Mouse (Mus musculus): ENCODE data around the gene Cmip.
A peak's percentile ranks its signal among the peaks of the same experiment; 100 is the strongest.

Cmip gene

DNA sequence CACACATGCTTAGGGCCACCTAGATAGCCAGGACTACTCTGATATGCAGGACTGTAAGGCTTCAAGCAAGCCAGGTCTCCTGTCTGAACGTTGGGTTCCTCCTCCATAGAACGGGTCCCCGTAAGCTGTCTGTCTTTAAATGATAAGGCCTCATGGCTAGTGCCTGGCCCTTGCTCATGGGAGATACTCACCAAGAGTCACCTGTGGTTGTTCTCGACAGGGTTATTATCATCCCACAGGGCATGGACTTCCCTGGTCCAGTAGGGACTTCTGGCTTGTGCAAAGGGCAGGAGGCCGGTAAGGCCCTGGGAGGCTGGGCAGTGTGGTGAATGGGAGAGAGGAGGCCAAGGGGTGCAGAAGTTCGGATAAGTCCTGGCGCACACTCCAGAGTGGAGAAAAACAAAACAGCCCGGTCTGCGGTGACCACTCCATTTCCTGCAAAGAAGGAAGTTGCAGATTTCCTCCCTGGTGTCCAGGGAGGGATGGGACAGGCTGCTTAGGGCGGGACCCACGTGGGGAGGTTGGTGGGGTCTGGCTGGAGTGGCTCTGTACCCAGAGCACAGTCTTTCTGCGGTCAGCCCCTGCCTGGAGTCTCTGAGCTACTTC lies 41.2 kb downstream of the Cmip start:
- DNase-seq (ENCODE audit: low spot score), result no peak

DNA sequence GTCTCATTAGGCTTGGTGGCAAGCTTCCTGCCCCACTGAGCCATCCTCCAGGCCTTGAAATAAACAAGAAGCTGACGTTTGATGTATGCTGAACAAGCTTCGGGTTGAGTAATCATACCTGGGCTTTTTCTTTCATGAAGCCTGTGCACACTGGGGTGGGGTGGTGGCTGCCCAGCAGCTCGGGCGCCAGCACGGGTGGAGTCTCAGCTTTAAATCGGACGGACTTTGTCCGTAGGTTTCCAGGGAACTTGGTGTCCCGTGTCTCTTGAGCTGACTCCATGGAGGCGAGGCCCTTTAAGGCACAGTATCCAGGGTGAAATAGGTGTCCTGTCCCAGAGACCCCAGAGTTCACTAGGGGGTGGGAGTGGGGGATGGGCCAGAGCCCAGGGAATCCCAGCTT lies 42.3 kb downstream of the Cmip start:
- no peak for DNase-seq (ENCODE audit: low spot score)

GRCm38 (mm10) chr8:117300188-117300587 lies 43.3 kb downstream of the Cmip start:
- peak; percentile 37 for DNase-seq (ENCODE audit: low spot score)

DNA sequence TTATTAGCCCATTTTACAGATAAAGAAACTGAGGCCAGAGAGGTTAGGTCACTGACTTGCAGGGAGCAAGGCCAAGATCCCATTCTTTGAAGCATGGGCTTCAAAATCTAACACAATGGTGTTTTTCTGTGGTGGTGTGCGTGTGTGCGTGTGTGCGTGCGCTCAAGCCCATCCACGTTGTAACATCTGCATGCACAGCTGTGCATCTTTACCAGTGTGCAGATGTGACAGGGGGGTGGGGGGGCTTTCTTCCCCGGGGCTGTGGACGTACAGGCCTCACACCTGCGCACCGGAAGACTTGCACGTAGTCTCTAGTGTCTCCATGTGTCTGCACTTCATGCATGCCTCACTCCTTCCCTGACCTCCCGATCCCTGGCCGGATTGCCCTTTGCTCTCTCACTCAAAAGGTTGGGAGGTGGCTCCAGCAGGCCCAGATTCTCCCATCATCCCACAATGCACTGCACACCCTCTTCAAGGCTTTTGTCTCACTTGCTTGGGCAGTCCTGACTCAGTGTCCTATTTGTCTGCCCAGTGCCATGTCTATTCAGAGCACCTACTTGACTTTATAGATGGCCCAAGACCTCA lies 44.7 kb downstream of the Cmip start:
- no peak for DNase-seq (ENCODE audit: low spot score)

GRCm38 (mm10) chr8:117302072-117302471 lies 45.2 kb downstream of the Cmip start:
- DNase-seq (ENCODE audit: low spot score), result no peak

GRCm38 (mm10) chr8:117303666-117304065 lies 46.8 kb downstream of the Cmip start:
- no peak for DNase-seq (ENCODE audit: low spot score)

DNA sequence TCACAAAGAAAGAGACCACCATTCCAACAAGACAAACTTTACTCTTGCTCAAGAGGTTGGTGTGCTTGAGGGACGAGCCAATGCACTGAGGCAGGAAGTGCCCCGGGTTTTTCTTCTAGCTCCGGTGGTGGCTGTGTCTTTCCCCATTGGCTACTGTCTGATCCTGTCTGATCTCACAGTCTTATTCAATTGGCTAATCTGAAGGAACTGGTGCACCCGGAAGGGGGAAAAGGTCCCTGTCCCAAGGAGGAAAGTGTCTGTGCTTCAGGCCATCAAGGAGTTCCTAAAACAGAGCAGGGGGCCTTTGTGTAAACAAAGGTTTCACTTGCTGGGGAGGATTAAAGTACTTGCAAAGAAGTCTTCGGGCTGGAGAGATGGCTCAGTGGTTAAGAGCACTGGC lies 48.5 kb downstream of the Cmip start:
- no peak for DNase-seq (ENCODE audit: low spot score)

DNA sequence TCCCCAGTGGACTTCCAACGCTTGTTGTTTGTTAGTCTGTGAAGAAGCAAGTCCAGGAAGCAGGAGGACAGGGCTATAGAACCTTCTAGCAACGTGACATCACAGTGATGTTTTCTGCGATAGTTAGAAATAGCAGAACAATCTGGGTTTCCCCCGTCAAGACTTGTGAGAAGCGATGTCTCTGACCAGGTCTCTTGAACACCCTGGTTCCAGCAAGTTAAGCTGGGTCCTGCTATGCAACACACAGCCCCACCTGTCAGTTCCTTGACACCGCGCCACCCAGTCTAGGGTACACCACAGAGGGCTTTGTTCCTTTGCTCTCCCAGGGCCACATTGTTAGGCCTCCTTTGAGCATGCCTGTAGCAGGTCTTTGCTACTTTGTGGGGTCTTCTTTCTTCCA lies 49.9 kb downstream of the Cmip start:
- no peak for DNase-seq (ENCODE audit: low spot score)

DNA sequence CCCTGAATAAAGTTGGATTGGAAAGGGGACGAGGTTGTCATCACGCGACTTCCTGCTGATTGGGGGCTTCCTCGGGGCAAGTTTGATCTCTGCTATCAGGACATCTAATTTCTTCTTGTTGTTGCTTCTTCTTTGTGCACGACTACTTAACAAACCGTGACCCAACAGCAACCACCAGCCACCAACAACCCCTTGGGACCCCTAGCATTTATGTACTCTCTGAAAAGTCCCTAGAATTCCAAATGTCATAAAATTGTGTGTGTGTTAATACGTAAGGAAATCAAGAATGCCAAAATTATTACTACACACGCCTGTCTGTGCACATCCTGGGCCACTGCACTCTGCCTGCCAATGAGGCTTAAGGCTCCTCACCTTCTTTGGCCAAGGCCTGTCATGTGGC lies 50.4 kb downstream of the Cmip start:
- no peak for DNase-seq (ENCODE audit: low spot score)

GRCm38 (mm10) chr8:117308303-117309095 lies 51.6 kb downstream of the Cmip start:
- DNase-seq (ENCODE audit: low spot score), result no peak

DNA sequence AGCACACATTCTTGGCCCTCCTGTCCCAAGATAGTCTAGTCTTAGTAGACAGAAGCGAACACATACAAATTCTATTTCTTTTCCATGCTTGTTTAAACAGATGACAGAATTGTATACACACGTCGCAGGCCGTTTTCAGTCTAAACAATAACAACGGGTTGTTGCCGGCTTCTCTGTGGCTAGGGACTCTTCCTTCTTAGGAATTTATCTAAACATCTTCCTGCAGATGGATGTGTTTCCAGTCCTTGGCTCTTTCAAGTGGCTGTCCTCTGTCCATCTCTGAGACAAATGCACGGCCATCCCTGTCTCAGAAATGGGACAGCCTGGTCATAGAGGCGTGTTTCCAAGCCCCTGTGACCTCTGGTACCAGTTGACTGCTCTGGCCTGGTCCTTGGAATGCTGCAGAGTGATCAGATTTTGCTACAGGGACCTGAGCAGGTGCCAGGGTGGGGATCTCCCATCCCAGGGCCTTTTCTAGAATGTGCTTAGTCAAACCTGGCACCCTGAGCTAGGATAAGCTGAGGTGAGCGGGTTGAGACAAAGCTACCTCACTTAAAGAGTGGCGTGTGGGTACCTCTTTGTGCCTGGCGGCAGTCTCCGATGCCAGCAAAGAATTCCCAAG lies 52.9 kb downstream of the Cmip start:
- DNase-seq (ENCODE audit: low spot score), result no peak

DNA sequence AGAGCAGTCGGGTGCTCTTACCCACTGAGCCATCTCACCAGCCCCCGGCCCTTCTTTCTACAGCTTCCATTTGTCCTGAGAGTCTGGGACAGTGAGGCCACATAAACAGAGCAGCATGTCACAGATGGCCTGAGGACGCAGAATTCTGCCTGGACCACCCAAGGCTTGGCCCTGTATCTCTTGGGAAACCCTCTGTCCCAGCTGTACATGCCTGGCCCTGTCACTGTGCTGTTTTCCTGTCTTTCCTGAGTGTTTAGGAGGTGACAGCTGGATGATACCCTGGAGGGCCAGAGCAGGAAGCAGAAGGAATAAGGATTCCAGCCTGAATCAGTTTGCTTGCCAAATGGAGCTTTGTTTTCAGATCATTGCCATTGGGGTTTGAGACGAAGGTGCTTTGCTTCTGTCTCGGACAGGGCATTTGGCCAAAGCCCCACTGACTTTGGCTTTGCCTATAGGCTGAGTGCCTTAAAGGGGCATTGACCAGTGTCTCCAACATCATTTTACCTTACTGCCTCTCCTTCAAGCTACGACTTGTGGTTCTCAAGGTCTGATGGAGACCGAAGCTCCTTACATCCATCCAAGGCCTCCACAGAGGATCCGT lies 54.2 kb downstream of the Cmip start:
- no peak for DNase-seq (ENCODE audit: low spot score)

- no peak for DNase-seq (ENCODE audit: low spot score)
Observed at GRCm38 (mm10) chr8:117314308-117314953, 57.6 kb downstream of the Cmip start.

GRCm38 (mm10) chr8:117315727-117316126 lies 58.9 kb downstream of the Cmip start:
- no peak for DNase-seq (ENCODE audit: low spot score)

DNA sequence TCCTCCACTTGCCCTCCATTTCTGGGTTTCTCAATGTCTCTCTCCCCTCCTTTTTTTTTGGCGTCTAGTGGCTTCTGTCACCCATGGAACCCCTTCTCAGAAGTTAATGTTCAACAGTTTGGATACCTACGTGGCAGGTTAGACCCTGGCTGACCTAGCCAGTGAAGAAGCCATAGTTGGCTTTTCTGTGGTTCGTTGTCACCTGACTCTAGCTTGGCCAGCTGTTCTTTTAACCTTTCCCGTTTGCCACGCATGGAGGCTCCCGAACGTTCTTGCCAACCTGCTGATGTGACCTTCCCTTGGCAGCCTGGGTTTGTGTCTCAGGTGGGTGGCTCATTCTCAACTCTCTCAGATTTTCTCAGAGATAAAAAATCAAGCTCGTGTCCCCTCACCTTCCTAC lies 60.6 kb downstream of the Cmip start:
- DNase-seq (ENCODE audit: low spot score), result no peak

GRCm38 (mm10) chr8:117318911-117319826 lies 62.3 kb downstream of the Cmip start:
- no peak for DNase-seq (ENCODE audit: low spot score)

- no peak for DNase-seq (ENCODE audit: low spot score)
Observed at GRCm38 (mm10) chr8:117320616-117321015, 63.8 kb downstream of the Cmip start.

DNA sequence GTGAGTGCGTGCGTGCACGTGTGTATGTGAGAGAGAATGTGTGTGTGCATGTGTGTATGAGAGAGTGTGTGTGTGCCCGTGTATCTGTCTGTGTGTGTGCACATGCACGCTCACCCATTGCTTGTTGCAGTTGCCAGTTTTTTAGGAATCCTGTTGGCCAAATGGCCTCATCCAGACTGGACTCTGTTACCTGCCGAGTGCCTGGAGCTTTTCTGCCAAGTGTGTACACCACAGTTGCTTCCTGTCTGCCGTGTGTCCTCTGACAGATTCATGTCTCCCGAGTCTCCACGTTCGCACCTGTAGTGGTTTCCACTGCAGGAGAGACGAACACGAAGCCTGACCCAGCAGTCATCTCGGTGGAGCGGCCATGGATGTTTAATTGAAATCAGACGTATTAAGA lies 64.4 kb downstream of the Cmip start:
- DNase-seq (ENCODE audit: low spot score), result no peak

GRCm38 (mm10) chr8:117322021-117322420 lies 65.2 kb downstream of the Cmip start:
- no peak for DNase-seq (ENCODE audit: low spot score)

DNA sequence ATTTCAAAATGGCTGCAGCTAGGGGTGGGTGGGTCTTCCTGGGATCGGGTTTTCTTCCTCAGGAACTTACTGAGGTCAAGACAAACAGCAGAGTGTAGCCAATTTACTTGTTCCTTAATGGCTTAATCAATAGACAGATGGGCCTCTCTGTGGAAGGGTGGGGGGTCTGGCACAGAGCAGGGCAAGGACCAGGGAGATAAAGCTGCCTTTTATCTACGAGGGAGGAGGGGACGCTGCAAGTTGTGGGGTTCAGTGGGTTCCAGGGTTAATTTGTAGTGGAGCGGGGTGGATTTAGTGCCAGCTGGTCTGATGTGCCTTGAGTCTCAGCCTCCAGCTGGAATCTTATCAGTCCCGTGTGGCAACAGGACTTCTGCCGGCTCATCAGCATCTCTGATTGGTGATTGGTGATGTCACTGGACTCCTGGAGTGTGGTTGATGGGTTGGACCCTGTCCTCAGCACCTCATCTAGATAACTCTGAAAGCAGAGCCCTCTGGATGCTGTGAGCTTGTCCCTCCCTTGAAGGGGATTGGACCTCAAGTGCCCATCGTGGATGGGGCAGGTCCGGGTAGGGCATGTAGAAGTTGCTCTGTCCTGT lies 65.9 kb downstream of the Cmip start:
- no peak for DNase-seq (ENCODE audit: low spot score)

DNA sequence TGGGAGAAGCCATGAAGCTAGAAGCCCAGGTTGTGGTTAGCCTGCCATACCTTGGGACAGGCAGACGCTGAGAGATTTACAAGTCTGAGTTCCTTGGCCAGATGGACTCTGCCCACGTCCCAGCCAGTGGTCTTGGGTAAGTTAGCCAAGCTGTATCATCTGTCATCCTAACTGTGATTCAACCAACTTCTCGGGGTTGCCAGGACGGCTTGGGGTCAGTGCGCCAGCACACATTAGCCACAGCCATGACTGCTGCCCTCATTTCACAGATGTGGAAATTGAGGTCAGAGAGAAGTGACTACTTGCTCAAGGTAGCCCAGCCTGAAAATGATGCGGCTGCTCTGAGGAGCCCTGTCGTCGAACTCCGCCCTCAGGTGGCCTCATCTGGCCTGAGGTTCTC lies 68.0 kb downstream of the Cmip start:
- DNase-seq (ENCODE audit: low spot score), result no peak

All from MN1 (cell line).